Mouse (Mus musculus): ENCODE measurements around the gene Kiss1r.

DNA sequence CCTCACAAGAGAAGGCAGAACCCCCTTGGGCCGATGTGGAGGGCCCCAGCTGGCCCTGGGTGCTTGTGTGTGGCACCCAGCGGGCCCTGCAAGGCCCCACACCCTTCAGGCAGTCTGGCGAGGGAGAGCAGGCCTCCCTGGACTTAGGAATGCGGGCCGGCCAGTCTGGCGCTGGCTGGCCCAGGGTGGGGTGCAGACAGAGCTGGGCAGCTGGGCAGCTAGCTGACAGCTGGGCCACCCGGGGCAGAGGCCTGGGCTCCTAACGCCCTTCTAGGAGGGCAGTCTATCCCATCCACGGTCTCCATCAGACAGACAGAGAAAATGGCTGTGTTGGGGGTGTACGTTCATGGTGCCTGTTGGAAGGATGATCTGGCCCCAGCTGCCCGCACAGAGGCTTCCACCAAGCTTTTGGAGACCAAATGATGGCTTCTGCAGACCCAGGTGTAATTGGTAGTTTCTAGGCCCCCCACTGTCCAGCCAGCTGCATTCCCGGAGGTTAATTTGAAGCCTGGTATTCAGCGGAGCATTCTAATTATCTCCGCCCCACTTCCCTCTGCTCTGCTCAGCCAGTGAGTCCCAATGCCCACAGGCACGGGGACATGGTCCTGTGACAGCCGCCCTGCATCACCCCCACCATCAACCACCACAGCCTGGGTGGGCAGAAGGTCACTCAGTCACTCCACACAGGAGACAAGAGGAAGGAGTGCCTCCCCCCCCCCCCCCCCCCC, 28.9 kb downstream of the Kiss1r start:
- TF ChIP-seq TAL1 (conservative IDR thresholded peaks at IDR 0.05; ENCODE audit: low read depth, low read length) (no peak), GATA1 (IDR thresholded peaks at IDR 0.05; ENCODE audit: borderline replicate concordance, low read length) (no peak)

All from G1E (cell line).